Mouse (Mus musculus) embryonic facial prominence, embryonic 11.5 days (tissue): ENCODE results near the gene Slc51b. TPM values are rescaled to one million over a fixed set of nuclear protein-coding genes. Genes with fewer than 3 reads are reported as not detected.

Experiments
- ATAC-seq: fragments of 200-750 bp; cut with Nextera tagmentation; replicated peaks from 2 replicates; pipeline ENCODE4 v1.8.0; 2017; ENCODE audit warnings: low read depth; ENCODE audit not compliant: insufficient number of reproducible peaks, low FRiP score, low TSS enrichment
- DNase-seq: peaks from one replicate; pipeline ENCODE4 v3.0.0-alpha.2; 2015; ENCODE audit warnings: low spot score
- H3K27ac ChIP-seq: fragments of 300-500 bp; sonication (generic); replicated peaks from 2 replicates; pipeline ENCODE4 v1.5.1; 2014; ENCODE audit warnings: mild to moderate bottlenecking, low read depth, low read length, control low read depth
- H3K27me3 ChIP-seq: fragments of 300-500 bp; sonication (generic); 2 replicates; pipeline ENCODE4 v1.6.1; 2014; ENCODE audit warnings: mild to moderate bottlenecking, low read length, moderate library complexity, mixed read lengths; ENCODE audit not compliant: control insufficient read depth, insufficient read depth
- H3K36me3 ChIP-seq: fragments of 300-500 bp; sonication (generic); replicated peaks from 2 replicates; pipeline ENCODE4 v1.6.1; 2014; ENCODE audit warnings: low read depth, mild to moderate bottlenecking, low read length, moderate library complexity, mixed read lengths; ENCODE audit not compliant: control insufficient read depth, insufficient read depth
- H3K4me1 ChIP-seq: fragments of 300-500 bp; sonication (generic); 2 replicates; pipeline ENCODE4 v1.6.1; 2014; ENCODE audit warnings: low read length, mixed read lengths; ENCODE audit not compliant: control insufficient read depth, insufficient read depth
- H3K4me2 ChIP-seq: fragments of 300-500 bp; sonication (generic); 2 replicates; pipeline ENCODE4 v1.6.1; 2014; ENCODE audit warnings: low read depth, mild to moderate bottlenecking, control low read depth, low read length, moderate library complexity
- H3K4me3 ChIP-seq: fragments of 300-500 bp; sonication (generic); 2 replicates; pipeline ENCODE4 v1.5.1; 2014; ENCODE audit warnings: low read depth, low read length, control low read depth
- H3K9ac ChIP-seq: fragments of 300-500 bp; sonication (generic); replicated peaks from 2 replicates; pipeline ENCODE4 v1.6.1; 2014; ENCODE audit warnings: mild to moderate bottlenecking, control low read depth, low read length
- H3K9me3 ChIP-seq: fragments of 300-500 bp; sonication (generic); replicated peaks from 2 replicates; pipeline ENCODE4 v1.6.1; 2016; ENCODE audit warnings: mild to moderate bottlenecking, low read length, inconsistent platforms, mixed read lengths; ENCODE audit not compliant: control insufficient read depth
- WGBS: fragments of 180-500 bp; shearing (Covaris S2); extraction: QIAGEN DNeasy Blood & Tissue Kit; methylation state at CpG from one replicate; pipeline ENCODE4 v1.1.7; 2014; 5-methylcytosine and 5-hydroxymethylcytosine counted together
- polyA plus RNA-seq: library from polyadenylated mRNA; unstranded; fragments of >200 nt; fragmentation: Nextera tagmentation; extraction: Ambion mirVana; gene quantifications from 2 replicates; pipeline ENCODE4 v1.2.1, GENCODE M21; 2014

Gene Slc51b
- polyA plus RNA-seq, 1 experiment from 2014 or later = not detected

DNA sequence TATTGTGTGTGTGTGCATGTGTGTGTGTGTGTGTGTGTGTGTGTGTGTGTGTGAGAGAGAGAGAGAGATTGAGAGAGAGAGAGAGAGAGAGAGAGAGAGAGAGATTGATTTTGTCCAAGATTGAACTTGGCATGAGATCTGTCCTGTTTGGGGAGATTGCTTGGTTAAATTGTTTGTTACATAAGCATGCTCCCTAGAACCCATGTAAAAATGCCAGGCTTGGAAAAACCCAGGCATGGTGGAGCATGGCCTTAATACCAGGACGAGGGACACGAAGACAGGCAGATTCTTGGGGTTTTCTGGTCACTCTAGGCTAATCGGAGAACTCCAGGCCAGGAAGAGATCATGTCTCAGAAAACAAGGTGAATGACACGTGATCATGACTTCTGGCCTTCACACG is 5.2 kb upstream of the Slc51b start:
- H3K4me2 ChIP-seq = no peak overlapping the region
- H3K9me3 ChIP-seq = no peaks in the 10 kb centered on the region
- H3K4me1 ChIP-seq = no peaks in the 10 kb centered on the region
- H3K27ac ChIP-seq = no peak overlapping the region
- H3K27me3 ChIP-seq = no peaks in the 10 kb centered on the region
- WGBS = 80% methylated on average over 5 of the region's 5 CpGs
- H3K9ac ChIP-seq = no peak overlapping the region
- no peak for DNase-seq
- H3K36me3 ChIP-seq = no peaks in the 10 kb centered on the region
- no peak for ATAC-seq
- H3K4me3 ChIP-seq = no peak overlapping the region

DNA sequence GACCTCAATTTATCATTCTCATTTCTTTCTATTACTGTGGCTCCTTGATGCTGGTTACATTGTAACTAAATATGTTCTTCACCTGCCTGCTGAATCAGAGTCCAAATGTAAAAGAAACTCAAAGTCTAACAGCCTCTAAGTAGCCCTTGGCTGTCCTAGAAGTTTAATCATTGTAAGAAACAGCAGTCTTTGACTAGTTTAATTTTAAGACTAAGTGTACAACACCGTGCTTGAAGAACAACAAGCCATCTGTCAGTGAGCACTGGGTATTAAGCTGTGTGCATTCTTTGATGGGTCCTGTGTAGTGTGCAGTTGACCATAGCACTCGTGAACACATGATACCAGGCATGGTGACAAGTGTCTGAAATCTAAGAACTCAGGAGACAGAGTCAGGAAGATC is 4.8 kb upstream of the Slc51b start:
- no peaks in the 10 kb centered on the region for H3K36me3 ChIP-seq
- H3K4me1 ChIP-seq = no peaks in the 10 kb centered on the region
- DNase-seq (no peak), ATAC-seq (no peak)
- H3K9ac ChIP-seq = no peak overlapping the region
- H3K4me2 ChIP-seq = no peak overlapping the region
- H3K4me3 ChIP-seq = no peak overlapping the region
- H3K27me3 ChIP-seq = no peaks in the 10 kb centered on the region
- H3K9me3 ChIP-seq = no peaks in the 10 kb centered on the region
- no peak overlapping the region for H3K27ac ChIP-seq
- 75% methylated on average over 2 of the region's 2 CpGs for WGBS

DNA sequence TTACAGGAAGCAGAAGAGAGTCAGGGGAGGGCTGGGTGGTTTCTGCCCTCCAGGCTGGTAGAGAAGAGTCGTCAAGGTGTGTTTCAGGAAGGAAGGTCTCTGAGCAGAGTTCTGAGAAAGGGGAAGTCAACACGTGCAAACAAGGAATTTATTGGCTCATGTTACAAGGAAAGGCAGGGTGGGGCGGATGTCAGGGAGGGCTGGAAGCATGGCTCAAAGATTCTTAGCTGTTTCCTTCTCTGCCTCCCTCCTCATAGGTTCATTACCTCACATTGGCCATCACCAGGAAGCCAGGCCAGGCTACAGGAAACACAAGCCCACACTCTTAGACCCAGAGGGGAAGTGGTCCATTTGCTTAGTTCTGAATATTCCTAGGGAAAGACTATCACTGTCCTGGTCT is 1.6 kb upstream of the Slc51b start:
- no peak for ATAC-seq
- H3K27ac ChIP-seq = no peak overlapping the region
- WGBS = 35% methylated on average over 3 of the region's 3 CpGs

DNA sequence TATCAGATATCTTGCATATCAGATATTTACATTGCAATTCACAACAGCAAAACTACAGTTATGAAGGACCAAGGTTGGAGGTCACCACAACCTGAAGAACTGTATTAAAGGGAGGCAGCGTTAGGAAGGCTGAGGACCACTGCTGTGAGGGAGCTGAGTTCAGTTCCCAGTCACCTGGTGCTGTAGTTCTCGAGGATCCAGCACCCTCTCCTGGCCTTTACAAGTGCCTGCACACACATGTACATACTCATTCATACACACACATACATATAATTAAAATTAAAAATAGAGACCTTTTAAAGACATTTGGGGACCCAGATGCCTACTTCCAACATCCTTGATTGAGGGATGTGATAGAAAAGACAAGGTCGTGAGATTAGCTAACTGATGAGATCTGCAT is 3.1 kb downstream of the Slc51b start:
- ATAC-seq (no peak), DNase-seq (no peak)
- no peak overlapping the region for H3K4me2 ChIP-seq
- H3K4me1 ChIP-seq = no peaks in the 10 kb centered on the region
- H3K27ac ChIP-seq = no peak overlapping the region
- no peaks in the 10 kb centered on the region for H3K36me3 ChIP-seq
- 81% methylated on average over 3 of the region's 3 CpGs for WGBS
- H3K9me3 ChIP-seq = no peaks in the 10 kb centered on the region
- no peak overlapping the region for H3K4me3 ChIP-seq
- no peaks in the 10 kb centered on the region for H3K27me3 ChIP-seq
- no peak overlapping the region for H3K9ac ChIP-seq

More for the DNA sequence above, 1.6 kb upstream of the Slc51b start:
- Histone ChIP-seq H3K36me3 (no peaks in the 10 kb centered on the region), H3K27me3 (no peaks in the 10 kb centered on the region), H3K4me2 (no peak overlapping the region), H3K4me1 (no peaks in the 10 kb centered on the region), H3K4me3 (no peak overlapping the region), H3K9me3 (no peaks in the 10 kb centered on the region), H3K9ac (no peak overlapping the region)
- no peak for DNase-seq

DNA sequence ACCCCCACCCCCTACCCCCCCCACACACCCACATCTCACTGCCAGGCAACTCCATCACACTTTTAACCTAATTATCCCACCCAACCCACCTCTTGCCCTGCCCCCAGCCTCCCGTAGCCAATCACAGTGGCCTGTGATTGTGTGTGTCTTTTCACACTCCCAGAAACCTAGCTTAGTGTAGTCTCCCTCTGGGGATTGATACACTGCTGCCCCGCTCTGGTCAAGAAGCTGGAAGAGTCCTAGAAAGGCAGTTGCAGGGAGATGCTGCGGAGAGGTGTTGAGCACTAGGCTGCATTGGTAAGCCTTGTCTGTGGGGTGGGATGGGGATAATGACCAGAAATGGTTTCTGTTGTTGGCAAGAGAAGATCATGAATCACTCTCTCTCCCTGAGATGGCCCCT is 5.0 kb downstream of the Slc51b start:
- H3K4me3 ChIP-seq = no peak overlapping the region
- H3K9ac ChIP-seq = no peak overlapping the region
- DNase-seq (no peak), ATAC-seq (no peak)
- no peak overlapping the region for H3K4me2 ChIP-seq
- H3K36me3 ChIP-seq = no peaks in the 10 kb centered on the region
- H3K4me1 ChIP-seq = no peaks in the 10 kb centered on the region
- no peaks in the 10 kb centered on the region for H3K27me3 ChIP-seq
- H3K9me3 ChIP-seq = no peaks in the 10 kb centered on the region
- WGBS = 51% methylated on average over 3 of the region's 3 CpGs
- H3K27ac ChIP-seq = no peak overlapping the region

DNA sequence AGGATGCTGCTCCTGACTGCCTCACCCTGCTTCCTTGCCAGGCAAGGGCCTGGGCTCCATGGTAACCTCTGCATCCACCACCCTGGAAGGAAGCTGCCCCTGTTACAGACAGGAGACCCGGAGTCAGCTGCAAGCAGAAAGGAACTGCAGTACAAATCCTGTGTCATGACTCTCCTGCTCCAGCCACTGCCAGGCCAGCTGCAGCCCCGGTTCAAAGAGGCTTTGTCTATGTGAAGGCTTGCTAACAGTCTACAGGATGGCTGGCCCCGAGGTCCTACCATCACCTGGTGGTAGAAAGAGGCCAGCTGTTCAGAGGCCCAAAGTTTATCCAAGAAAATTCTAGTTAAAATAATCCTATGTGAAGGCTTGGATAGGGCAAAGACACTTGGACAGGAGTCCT is 11.4 kb downstream of the Slc51b start:
- 72% methylated on average over 3 of the region's 3 CpGs for WGBS
- Histone ChIP-seq H3K27me3 (no peaks in the 10 kb centered on the region), H3K9ac (no peak overlapping the region), H3K4me2 (no peak overlapping the region), H3K4me3 (no peak overlapping the region), H3K9me3 (no peaks in the 10 kb centered on the region), H3K36me3 (no peaks in the 10 kb centered on the region), H3K27ac (no peak overlapping the region), H3K4me1 (no peaks in the 10 kb centered on the region)
- ATAC-seq = no peak
- DNase-seq = no peak

DNA sequence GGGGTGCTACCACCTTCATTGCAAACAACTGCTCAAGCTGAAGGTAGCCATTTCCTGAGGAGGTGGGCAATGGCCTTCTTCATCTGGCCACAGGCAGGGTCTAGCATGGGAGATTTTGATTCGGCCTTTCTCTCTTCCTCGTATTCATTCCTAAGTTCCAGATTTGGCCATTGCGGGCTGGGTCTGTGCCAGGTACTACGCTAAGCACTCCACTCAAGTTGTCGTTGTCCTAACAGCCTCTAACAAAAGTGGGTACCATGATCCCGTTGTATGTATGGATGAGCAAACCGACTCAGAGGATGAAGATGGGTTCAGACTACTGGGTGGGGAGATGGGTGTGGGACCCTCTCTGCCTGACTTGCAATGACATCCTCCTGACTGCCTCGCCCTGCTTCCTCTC is 12.4 kb downstream of the Slc51b start:
- Histone ChIP-seq H3K4me1 (no peaks in the 10 kb centered on the region), H3K4me2 (no peak overlapping the region), H3K36me3 (no peaks in the 10 kb centered on the region), H3K9me3 (no peaks in the 10 kb centered on the region), H3K27me3 (no peaks in the 10 kb centered on the region), H3K4me3 (no peak overlapping the region), H3K9ac (no peak overlapping the region), H3K27ac (no peak overlapping the region)
- ATAC-seq (no peak), DNase-seq (no peak)
- 92% methylated on average over 8 of the region's 8 CpGs for whole genome bisulfite sequencing

DNA sequence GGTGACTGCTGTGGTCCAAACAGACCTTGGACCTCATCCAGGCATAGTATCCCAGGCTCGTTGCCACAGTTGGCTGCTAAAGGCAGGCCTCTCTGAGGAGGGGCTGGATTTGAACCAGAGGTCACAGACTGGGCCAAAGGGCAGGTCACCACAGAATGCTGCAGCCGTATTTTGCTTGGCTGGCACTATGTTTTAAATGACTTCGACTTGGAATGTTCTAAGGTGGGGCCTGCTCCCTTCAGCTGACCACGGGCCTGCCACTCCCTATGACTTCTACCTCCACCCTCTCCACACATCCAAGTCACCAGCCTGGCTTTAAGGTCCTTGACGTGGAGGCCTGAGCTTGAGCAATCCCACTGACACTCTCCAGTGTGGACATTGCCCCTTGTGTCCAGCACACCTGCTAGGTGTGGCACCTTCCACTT is 13.9 kb downstream of the Slc51b start:
- Histone ChIP-seq H3K36me3 (no peaks in the 10 kb centered on the region), H3K4me2 (no peak overlapping the region), H3K27me3 (no peaks in the 10 kb centered on the region), H3K4me3 (no peak overlapping the region), H3K27ac (no peak overlapping the region), H3K4me1 (no peaks in the 10 kb centered on the region), H3K9me3 (no peaks in the 10 kb centered on the region), H3K9ac (no peak overlapping the region)
- DNase-seq (no peak), ATAC-seq (no peak)
- 67% methylated on average over 5 of the region's 5 CpGs for WGBS
